Mouse (Mus musculus) neutrophil, adult 65 days (primary cell): ENCODE measurements around the gene Ndufb10. TPM values are rescaled to one million over a fixed set of nuclear protein-coding genes. Genes with fewer than 3 reads are reported as not detected.

ENCODE experiments used
- total RNA-seq: library from RNA; stranded (reverse); gene quantifications from 2 replicates; pipeline ENCODE4 v1.2.4, GENCODE M21; 2023

Ndufb10 gene
- total RNA-seq = 61.5 and 73.8 TPM in 2 replicates

GRCm38 (mm10) chr17:24724184-24724583 lies at the start of gene Ndufb10:
Ndufb10 (minus strand) TSS chr17:24724478.

GRCm38 (mm10) chr17:24752415-24753394 lies 28.4 kb upstream of the Ndufb10 start, which contains the start of gene Hs3st6:
Hs3st6 (plus strand) TSS chr17:24752988.

GRCm38 (mm10) chr17:24736330-24737051 lies 12.2 kb upstream of the Ndufb10 start, which contains the start of gene Msrb1:
Msrb1 (plus strand) TSS chr17:24736642.

GRCm38 (mm10) chr17:24727618-24728017 lies 3.3 kb upstream of the Ndufb10 start, which contains the start of gene Rpl3l:
Rpl3l (plus strand) TSS chr17:24727820.

GRCm38 (mm10) chr17:24717943-24718342 lies 6.3 kb downstream of the Ndufb10 start, which contains the start of the genes Rnf151 and Rps2:
Rnf151 (minus strand) TSS chr17:24718063.
Rps2 (plus strand) TSS chr17:24718116.

GRCm38 (mm10) chr17:24706982-24707800 lies 17.1 kb downstream of the Ndufb10 start, which contains the start of gene Tbl3:
Tbl3 (minus strand) TSS chr17:24707660.

GRCm38 (mm10) chr17:24696011-24696697 lies 28.1 kb downstream of the Ndufb10 start, which contains the start of the genes Gfer and Noxo1:
Gfer (minus strand) TSS chr17:24696156.
Noxo1 (plus strand) TSS chr17:24696234.

GRCm38 (mm10) chr17:24689251-24690081 lies 34.8 kb downstream of the Ndufb10 start, which contains the start of gene Syngr3:
Syngr3 (minus strand) TSS chr17:24689955.

Other genes with a start within 250 kb of the Ndufb10 start
- 35.2 and 41.1 TPM in 2 replicates for gene Mlst8, start 245.4 kb downstream of the Ndufb10 start, total RNA-seq
- not detected in 2 replicates for gene Caskin1, start 235.9 kb downstream of the Ndufb10 start, total RNA-seq
- 123 and 145 TPM in 2 replicates for gene Traf7, start 196.5 kb downstream of the Ndufb10 start, total RNA-seq
- 0.38 TPM in 1 of 2 replicates, not detected in the other for gene Rab26, start 190.3 kb downstream of the Ndufb10 start, total RNA-seq
- gene Pkd1, start 174.6 kb downstream of the Ndufb10 start, total RNA-seq = 15.6 and 23.9 TPM in 2 replicates
- gene Tsc2, start 91.8 kb downstream of the Ndufb10 start, total RNA-seq = 41.1 and 43.3 TPM in 2 replicates
- 0.88 and 1.5 TPM in 2 replicates for gene Nthl1, start 91.8 kb downstream of the Ndufb10 start, total RNA-seq
- 3.0 and 3.3 TPM in 2 replicates for gene Slc9a3r2, start 74.2 kb downstream of the Ndufb10 start, total RNA-seq
- not detected in 2 replicates for gene Npw, start 66.0 kb downstream of the Ndufb10 start, total RNA-seq
- 21.0 and 25.1 TPM in 2 replicates for gene Zfp598, start 54.8 kb downstream of the Ndufb10 start, total RNA-seq
- not detected in 2 replicates for gene Syngr3, start 34.5 kb downstream of the Ndufb10 start, total RNA-seq
- 3.9 and 4.5 TPM in 2 replicates for gene Gfer, start 28.3 kb downstream of the Ndufb10 start, total RNA-seq
- 0.57 and 1.5 TPM in 2 replicates for gene Noxo1, start 28.2 kb downstream of the Ndufb10 start, total RNA-seq
- 9.5 and 12.4 TPM in 2 replicates for gene Tbl3, start 16.8 kb downstream of the Ndufb10 start, total RNA-seq
- not detected in 2 replicates for gene Rnf151, start 6.4 kb downstream of the Ndufb10 start, total RNA-seq
- gene Rps2, start 6.4 kb downstream of the Ndufb10 start, total RNA-seq = 399 and 442 TPM in 2 replicates
- gene Rpl3l, start 3.3 kb upstream of the Ndufb10 start, total RNA-seq = 1.9 and 2.1 TPM in 2 replicates
- 1,300 and 1,322 TPM in 2 replicates for gene Msrb1, start 12.2 kb upstream of the Ndufb10 start, total RNA-seq
- gene Hs3st6, start 28.5 kb upstream of the Ndufb10 start, total RNA-seq = 0.51 and 0.70 TPM in 2 replicates
- gene Meiob, start 79.8 kb upstream of the Ndufb10 start, total RNA-seq = not detected in 2 replicates
- 34.8 and 35.3 TPM in 2 replicates for gene Hagh, start 115.7 kb upstream of the Ndufb10 start, total RNA-seq
- gene Fahd1, start 125.9 kb upstream of the Ndufb10 start, total RNA-seq = 1.5 and 2.2 TPM in 2 replicates
- 0.32 and 0.36 TPM in 2 replicates for gene Igfals, start 141.5 kb upstream of the Ndufb10 start, total RNA-seq
- 51.2 and 59.0 TPM in 2 replicates for gene Nubp2, start 161.9 kb upstream of the Ndufb10 start, total RNA-seq
- gene Spsb3, start 162.2 kb upstream of the Ndufb10 start, total RNA-seq = 25.3 and 35.4 TPM in 2 replicates
- gene Eme2, start 170.6 kb upstream of the Ndufb10 start, total RNA-seq = 10.1 and 11.6 TPM in 2 replicates
- 12.9 and 15.4 TPM in 2 replicates for gene Mrps34, start 170.6 kb upstream of the Ndufb10 start, total RNA-seq
- gene Nme3, start 172.0 kb upstream of the Ndufb10 start, total RNA-seq = 15.7 and 16.5 TPM in 2 replicates
- 70.4 and 91.3 TPM in 2 replicates for gene Mapk8ip3, start 212.5 kb upstream of the Ndufb10 start, total RNA-seq
- gene Jpt2, start 236.2 kb upstream of the Ndufb10 start, total RNA-seq = 26.3 and 30.8 TPM in 2 replicates